Mouse (Mus musculus): ENCODE measurements around the gene Zfp322a. TPM values are rescaled to one million over a fixed set of nuclear protein-coding genes. Genes with fewer than 3 reads are reported as not detected.
"Not testable (repeated sequence)": the region's sequence is repeated elsewhere in the genome, so short reads cannot be mapped to it uniquely, and the experiment has no call there.

The Zfp322a gene
- total RNA-seq, 2 experiments from 2014 or later, result 18.8 to 21.7 TPM

DNA sequence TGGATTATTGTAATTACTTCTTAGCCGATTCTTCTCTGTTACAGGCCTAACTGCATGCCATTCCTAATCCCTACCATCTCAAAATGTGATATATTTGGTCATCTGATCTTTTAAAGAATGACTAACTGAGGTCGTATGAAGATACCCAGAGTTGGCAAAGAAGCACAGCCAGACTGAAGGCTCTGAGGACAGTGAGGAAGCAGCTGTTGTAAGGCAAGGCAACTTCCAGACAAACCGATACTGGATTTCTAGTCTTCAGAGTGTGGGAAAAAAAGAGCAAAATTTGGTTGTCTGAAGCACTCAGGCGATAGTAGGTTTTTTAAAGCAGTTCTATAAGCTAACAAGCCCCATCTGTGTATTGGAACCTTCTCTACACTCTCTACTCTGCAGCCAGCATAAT, 7.5 kb downstream of the Zfp322a start:
- no peak for DNase-seq
- intact Hi-C loops (cut with DNase I), result no loop called here

- intact Hi-C loops (cut with DNase I); DNase-seq: not testable (repeated sequence)
Measured at GRCm38 (mm10) chr13:23354541-23354940, 14.5 kb downstream of the Zfp322a start.

- no peak for DNase-seq
- intact Hi-C loops (cut with DNase I), result no loop called here
Measured at GRCm38 (mm10) chr13:23317305-23317889, 51.6 kb downstream of the Zfp322a start.

GRCm38 (mm10) chr13:23312909-23313669, 55.9 kb downstream of the Zfp322a start:
- intact Hi-C loops (cut with DNase I), result no loop called here
- DNase-seq, result no peak

- intact Hi-C loops (cut with DNase I), result no loop called here
- no peak for DNase-seq
Measured at GRCm38 (mm10) chr13:23310036-23310435, 59.0 kb downstream of the Zfp322a start.

GRCm38 (mm10) chr13:23309495-23310011, 59.5 kb downstream of the Zfp322a start:
- DNase-seq, result no peak
- intact Hi-C loops (cut with DNase I), result no loop called here

- DNase-seq; intact Hi-C loops (cut with DNase I): not testable (repeated sequence)
Measured at GRCm38 (mm10) chr13:23308639-23309307, 60.2 kb downstream of the Zfp322a start.

DNA sequence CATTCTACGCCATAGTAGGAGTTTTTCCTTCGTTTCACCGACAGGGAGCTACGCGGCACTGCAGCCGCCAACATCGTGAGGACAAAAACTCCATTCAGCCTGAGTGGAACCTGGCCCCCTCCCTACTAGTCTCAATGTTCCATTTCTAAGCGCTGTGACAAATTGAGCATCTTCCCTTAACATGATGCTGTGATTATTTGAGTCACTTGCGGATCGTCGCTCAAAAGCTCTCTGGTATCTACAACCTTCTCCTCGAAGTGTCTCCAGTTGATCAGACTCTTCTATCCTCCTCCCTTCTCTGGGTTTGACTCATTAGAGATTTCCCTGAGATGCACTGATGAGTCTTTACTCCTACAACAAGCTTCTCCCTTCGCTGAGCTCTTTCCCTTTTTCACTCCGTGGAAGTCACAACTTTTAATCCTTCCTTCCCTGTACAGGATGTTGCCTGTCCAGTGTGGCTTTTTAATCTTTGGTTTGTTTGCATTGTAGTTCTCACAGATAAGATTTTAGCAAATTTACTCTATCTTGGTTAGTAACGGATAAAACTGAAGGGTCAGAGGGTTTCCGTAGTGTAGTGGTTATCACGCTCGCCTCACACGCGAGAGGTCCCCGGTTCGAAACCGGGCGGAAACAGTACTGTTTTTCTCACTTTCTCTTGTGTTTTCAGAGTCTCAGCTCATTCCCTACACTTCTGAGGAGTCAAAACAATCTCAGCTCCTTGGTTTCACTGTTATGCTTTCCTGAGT, 61.8 kb downstream of the Zfp322a start:
- intact Hi-C loops (cut with DNase I), result no loop called here
- DNase-seq, result no peak

- intact Hi-C loops (cut with DNase I), result no loop called here
- no peak for DNase-seq
Measured at GRCm38 (mm10) chr13:23306707-23307068, 62.3 kb downstream of the Zfp322a start.

Other genes with a start within 250 kb of the Zfp322a start
- not detected for gene Vmn1r218, start 236.1 kb downstream of the Zfp322a start, total RNA-seq (2021)
- gene Vmn1r219, start 209.9 kb downstream of the Zfp322a start, total RNA-seq (2021), result not detected
- not detected for gene Vmn1r220, start 181.2 kb downstream of the Zfp322a start, total RNA-seq (2021)
- not detected for gene Vmn1r221, start 155.1 kb downstream of the Zfp322a start, total RNA-seq (2021)
- gene Vmn1r222, start 133.3 kb downstream of the Zfp322a start, total RNA-seq (2021), result not detected
- not detected for gene Vmn1r223, start 122.1 kb downstream of the Zfp322a start, total RNA-seq (2021)
- 1 to 10 TPM; 4.5 to 5.0 TPM for gene Abt1, start 54.7 kb upstream of the Zfp322a start, total RNA-seq (2021)
- gene Btn1a1, start 96.7 kb upstream of the Zfp322a start, total RNA-seq (2021), result not detected
- gene Btn2a2, start 119.6 kb upstream of the Zfp322a start, total RNA-seq (2021), result not detected
- 100 to 1,000 TPM; 465 to 538 TPM for gene Hist1h4h, start 161.8 kb upstream of the Zfp322a start, total RNA-seq (2021)
- 100 to 1,000 TPM in 1 of 2 experiments, 10 to 100 TPM in 1; 49.0 to 131 TPM for gene Hist1h2af, start 164.7 kb upstream of the Zfp322a start, total RNA-seq (2021)
- gene Hist1h3g, start 166.2 kb upstream of the Zfp322a start, total RNA-seq (2021), result 10 to 100 TPM; 13.1 to 34.3 TPM
- 1 to 10 TPM; 3.7 to 7.4 TPM for gene Hist1h2bh, start 174.2 kb upstream of the Zfp322a start, total RNA-seq (2021)
- gene Hist1h3f, start 174.8 kb upstream of the Zfp322a start, total RNA-seq (2021), result 10 to 100 TPM; 21.6 to 40.3 TPM
- 100 to 1,000 TPM; 106 to 209 TPM for gene Hist1h4f, start 182.4 kb upstream of the Zfp322a start, total RNA-seq (2021)
- 10 to 100 TPM in 1 of 2 experiments, 1 to 10 TPM in 1; 5.2 to 11.7 TPM for gene Hist1h1d, start 184.1 kb upstream of the Zfp322a start, total RNA-seq (2021)
- 10 to 100 TPM; 49.0 to 79.9 TPM for gene Hist1h3e, start 193.2 kb upstream of the Zfp322a start, total RNA-seq (2021)
- 10 to 100 TPM in 1 of 2 experiments, 1 to 10 TPM in 1; 8.6 to 27.9 TPM for gene Hist1h2ae, start 202.0 kb upstream of the Zfp322a start, total RNA-seq (2021)
- 100 to 1,000 TPM; 100 to 175 TPM for gene Hist1h2bg, start 202.2 kb upstream of the Zfp322a start, total RNA-seq (2021)
- 10 to 100 TPM; 45.4 to 89.0 TPM for gene Hist1h2bf, start 205.0 kb upstream of the Zfp322a start, total RNA-seq (2021)
- 10 to 100 TPM; 15.1 to 24.5 TPM for gene Hist1h2ad, start 205.2 kb upstream of the Zfp322a start, total RNA-seq (2021)
- gene Hist1h3d, start 206.6 kb upstream of the Zfp322a start, total RNA-seq (2021), result 10 to 100 TPM in 1 of 2 experiments, 1 to 10 TPM in 1; 7.8 to 17.6 TPM
- gene Hist1h4d, start 212.4 kb upstream of the Zfp322a start, total RNA-seq (2021), result 100 to 1,000 TPM in 1 of 2 experiments, 10 to 100 TPM in 1; 92.0 to 119 TPM

Data from heart, postnatal 14 days (tissue).